Mouse (Mus musculus) ES-E14 (cell line): ENCODE measurements around the gene Angptl1.

Source experiments
- CHD2 ChIP-seq: IDR thresholded peaks from 2 replicates; pipeline ENCODE4 v1.6.1; 2014; ENCODE audit warnings: mild to moderate bottlenecking, low read depth, low read length, inconsistent platforms
- HCFC1 ChIP-seq: IDR thresholded peaks from 2 replicates; pipeline ENCODE4 v1.6.1; 2012; ENCODE audit warnings: low read length, inconsistent platforms, borderline replicate concordance; ENCODE audit not compliant: insufficient read depth
- MAFK ChIP-seq: IDR thresholded peaks from 2 replicates; pipeline ENCODE4 v1.6.1; 2014; ENCODE audit warnings: mild to moderate bottlenecking, low read depth, low read length, inconsistent platforms; ENCODE audit not compliant: insufficient read depth
- ZC3H11A ChIP-seq: IDR thresholded peaks from 2 replicates; pipeline ENCODE4 v1.6.1; 2012; ENCODE audit warnings: low read depth, mild to moderate bottlenecking, inconsistent platforms, low read length, borderline replicate concordance
- ZNF384 ChIP-seq: IDR thresholded peaks from 2 replicates; pipeline ENCODE4 v1.6.1; 2012; ENCODE audit warnings: low read depth, low read length, inconsistent platforms

GRCm38 (mm10) chr1:156888830-156889229, 50.5 kb downstream of the Angptl1 start:
- TF ChIP-seq ZNF384, result no peak
- TF ChIP-seq MAFK, result no peak
- no peak for TF ChIP-seq CHD2
- TF ChIP-seq HCFC1, result no peak
- TF ChIP-seq ZC3H11A, result no peak
